Mouse (Mus musculus) adrenal gland, postnatal 25 days (tissue): ENCODE results near the gene Rbm18. TPM values are rescaled to one million over a fixed set of nuclear protein-coding genes. Genes with fewer than 3 reads are reported as not detected.

Source experiments
- DNase-seq: peaks from one replicate; pipeline ENCODE4 v3.0.0; 2021; ENCODE audit warnings: mixed read lengths
- total RNA-seq: library from RNA; stranded (reverse); gene quantifications from 2 replicates; pipeline ENCODE4 v1.2.3, GENCODE M21; 2021

Rbm18 gene
- total RNA-seq, 1 experiment from 2014 or later: 27.0 TPM

DNA sequence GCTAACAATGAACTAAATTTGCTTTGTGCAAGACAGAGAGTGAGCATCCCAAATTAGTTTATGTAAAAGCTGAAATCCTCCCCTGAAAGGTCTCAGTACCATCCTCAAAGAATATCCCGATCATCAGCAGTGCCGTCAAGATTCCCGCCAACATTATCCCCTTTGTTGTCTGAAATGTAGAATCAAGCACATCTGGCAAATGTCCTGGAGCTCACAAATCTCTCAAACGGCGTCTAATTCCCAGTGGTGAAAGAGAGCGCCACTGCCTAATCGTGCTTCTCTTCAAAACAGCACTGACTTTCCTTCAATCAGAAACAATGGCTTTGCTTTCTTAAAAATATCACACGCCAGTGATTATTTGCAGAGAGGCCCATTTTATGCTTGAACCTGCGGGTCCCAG, 69.4 kb downstream of the Rbm18 start:
- no peak for DNase-seq

Other genes with a start within 250 kb of the Rbm18 start
- 11.6 and 30.4 TPM in 2 replicates for gene Ttll11, start 156.9 kb downstream of the Rbm18 start, total RNA-seq
- gene Ndufa8, start 87.4 kb downstream of the Rbm18 start, total RNA-seq: 178 and 189 TPM in 2 replicates
- gene Morn5, start 87.3 kb downstream of the Rbm18 start, total RNA-seq: not detected in 2 replicates
- 1.8 and 2.6 TPM in 2 replicates for gene Lhx6, start 31.4 kb downstream of the Rbm18 start, total RNA-seq
- gene Mrrf, start 384 bp downstream of the Rbm18 start, total RNA-seq: 24.6 and 24.8 TPM in 2 replicates
- gene Ptgs1, start 93.7 kb upstream of the Rbm18 start, total RNA-seq: 8.7 and 12.4 TPM in 2 replicates
- gene Olfr338, start 236.7 kb upstream of the Rbm18 start, total RNA-seq: not detected in 2 replicates